ENCODE assay signal across 17 mouse cellular contexts in genomic region chr5:20068921-20069486, GRCm38 (mm10).
A peak's percentile ranks its signal among the peaks of the same experiment; 100 is the strongest.
DNase-seq lines count a peak whose midpoint lies in the region; ATAC-seq and TF ChIP-seq lines count a peak whose summit lies in the region.
"Had no signal": no experiment of that assay in that cellular context is flagged by ENCODE, and none has a peak within 500 bp of the region (broad histone marks: within the 10 kb centered on the region; RNA-seq: fewer than 3 reads in every experiment).

No protein-coding gene starts in this region.

- no peaks in the 10 kb centered on the region for H3K9me3 ChIP-seq in hindbrain, embryonic 13.5 days
- H3K9me3 ChIP-seq in hindbrain, embryonic 14.5 days (ENCODE audit: control insufficient read depth, low read length): no peaks in the 10 kb centered on the region
- H3K9me3 ChIP-seq in forebrain, embryonic 14.5 days (replicated peaks; ENCODE audit: control insufficient read depth, low read length): no peaks in the 10 kb centered on the region
- H3K9me3 ChIP-seq in midbrain, embryonic 10.5 days (replicated peaks): no peaks in the 10 kb centered on the region
- H3K9me3 ChIP-seq in midbrain, postnatal 0 days (ENCODE audit: low read length): no peaks in the 10 kb centered on the region
- H3K9me3 ChIP-seq: heart, embryonic 12.5 days; intestine, embryonic 15.5 days; liver, embryonic 12.5 days; megakaryocyte, embryonic 14.5 days had no signal

- no peaks in the 10 kb centered on the region for H3K27me3 ChIP-seq in hindbrain, embryonic 13.5 days
- no peaks in the 10 kb centered on the region for H3K27me3 ChIP-seq in hindbrain, embryonic 14.5 days (ENCODE audit: control insufficient read depth, insufficient read depth, low read length)
- H3K27me3 ChIP-seq in forebrain, embryonic 14.5 days (replicated peaks; ENCODE audit: control insufficient read depth, insufficient read depth, low read length): no peaks in the 10 kb centered on the region
- peaks cover 8% of the 10 kb centered on the region for H3K27me3 ChIP-seq in midbrain, embryonic 10.5 days (ENCODE audit: low read depth, poor library complexity, severe bottlenecking)
- no peaks in the 10 kb centered on the region for H3K27me3 ChIP-seq in midbrain, postnatal 0 days (ENCODE audit: insufficient read depth, low read length)
- no peaks in the 10 kb centered on the region for H3K27me3 ChIP-seq in heart, adult 2 months (ENCODE audit: control insufficient read depth, insufficient read depth, low read length)
- H3K27me3 ChIP-seq: heart, embryonic 12.5 days; intestine, embryonic 15.5 days; liver, embryonic 12.5 days; megakaryocyte, embryonic 14.5 days had no signal

- no peak overlapping the region for H3K4me2 ChIP-seq in hindbrain, embryonic 13.5 days
- no peak overlapping the region for H3K4me2 ChIP-seq in hindbrain, embryonic 14.5 days (replicated peaks)
- H3K4me2 ChIP-seq in forebrain, embryonic 14.5 days (ENCODE audit: low read length): no peak overlapping the region
- no peak overlapping the region for H3K4me2 ChIP-seq in midbrain, postnatal 0 days (ENCODE audit: low read depth, low read length, poor library complexity, severe bottlenecking)
- H3K4me2 ChIP-seq: heart, embryonic 12.5 days; intestine, embryonic 15.5 days; liver, embryonic 12.5 days had no signal

- no peak for TF ChIP-seq CTCF in midbrain, postnatal 0 days (IDR thresholded peaks at IDR 0.05)
- TF ChIP-seq CTCF in heart, adult 2 months (IDR thresholded peaks at IDR 0.05): no peak

- H3K9ac ChIP-seq in hindbrain, embryonic 13.5 days: no peak overlapping the region
- H3K9ac ChIP-seq in hindbrain, embryonic 14.5 days: no peak overlapping the region
- H3K9ac ChIP-seq in forebrain, embryonic 14.5 days (ENCODE audit: low read length): no peak overlapping the region
- H3K9ac ChIP-seq in midbrain, postnatal 0 days (replicated peaks; ENCODE audit: low read length, poor library complexity, severe bottlenecking): no peak overlapping the region
- H3K9ac ChIP-seq in heart, adult 2 months (ENCODE audit: low read depth, low read length): no peak overlapping the region
- H3K9ac ChIP-seq: heart, embryonic 12.5 days; intestine, embryonic 15.5 days; liver, embryonic 12.5 days had no signal

- TF ChIP-seq EP300 in heart, adult 2 months (IDR thresholded peaks at IDR 0.05; ENCODE audit: insufficient read depth, low read depth, low read length): no peak

- no peak for TF ChIP-seq POLR2A in heart, adult 2 months (IDR thresholded peaks at IDR 0.05; ENCODE audit: insufficient read depth, low read depth, low read length)

- no peaks in the 10 kb centered on the region for H3K36me3 ChIP-seq in hindbrain, embryonic 13.5 days
- H3K36me3 ChIP-seq in hindbrain, embryonic 14.5 days (replicated peaks; ENCODE audit: control insufficient read depth, insufficient read depth): no peaks in the 10 kb centered on the region
- no peaks in the 10 kb centered on the region for H3K36me3 ChIP-seq in forebrain, embryonic 14.5 days (ENCODE audit: control insufficient read depth, insufficient read depth, low read length)
- H3K36me3 ChIP-seq in midbrain, embryonic 10.5 days: no peaks in the 10 kb centered on the region
- H3K36me3 ChIP-seq in midbrain, postnatal 0 days (ENCODE audit: insufficient read depth, low read length): no peaks in the 10 kb centered on the region
- no peaks in the 10 kb centered on the region for H3K36me3 ChIP-seq in heart, adult 2 months (ENCODE audit: control insufficient read depth, insufficient read depth, low read length)
- H3K36me3 ChIP-seq: heart, embryonic 12.5 days; intestine, embryonic 15.5 days; liver, embryonic 12.5 days had no signal

- H3K79me2 ChIP-seq in heart, adult 2 months (replicated peaks; ENCODE audit: control insufficient read depth, insufficient read depth, low read length): no peaks in the 10 kb centered on the region

- H3K4me3 ChIP-seq in hindbrain, embryonic 13.5 days: no peak overlapping the region
- H3K4me3 ChIP-seq in hindbrain, embryonic 14.5 days (replicated peaks; ENCODE audit: low read length): no peak overlapping the region
- no peak overlapping the region for H3K4me3 ChIP-seq in forebrain, embryonic 14.5 days (ENCODE audit: low read depth, low read length)
- no peak overlapping the region for H3K4me3 ChIP-seq in midbrain, embryonic 10.5 days
- H3K4me3 ChIP-seq in midbrain, postnatal 0 days (ENCODE audit: low read depth, low read length): no peak overlapping the region
- no peak overlapping the region for H3K4me3 ChIP-seq in heart, adult 2 months
- H3K4me3 ChIP-seq: heart, embryonic 12.5 days; intestine, embryonic 15.5 days; liver, embryonic 12.5 days; megakaryocyte, embryonic 14.5 days had no signal

- 16% methylated on average over 3 of the region's 3 CpGs for WGBS in hindbrain, embryonic 13.5 days
- 9% methylated on average over 3 of the region's 3 CpGs for WGBS in hindbrain, embryonic 14.5 days
- WGBS in forebrain, embryonic 14.5 days: 16% methylated on average over 3 of the region's 3 CpGs
- WGBS in midbrain, embryonic 10.5 days: 11% methylated on average over 3 of the region's 3 CpGs
- 27% methylated on average over 3 of the region's 3 CpGs for WGBS in midbrain, postnatal 0 days
- WGBS in heart, adult 2 months: 75% methylated on average over 3 of the region's 3 CpGs

- DNase-seq in hindbrain, embryonic 14.5 days (ENCODE audit: low spot score): no peak
- no peak for DNase-seq in forebrain, embryonic 14.5 days (ENCODE audit: low spot score)
- no peak for DNase-seq in midbrain, embryonic 10.5 days (ENCODE audit: low spot score)
- DNase-seq in midbrain, postnatal 0 days (ENCODE audit: low spot score): peak; percentile 12
- DNase-seq in heart, adult 2 months: no peak
- DNase-seq: adrenal gland, adult 2 months; cerebellum, postnatal 10 days; kidney, adult 9 months; kidney, postnatal 36 days; lung, adult 2 months; thymus, postnatal 25 days had no signal

- intact Hi-C loops in heart, adult 2 months (cut with DNase I): no loop called here

- peak; percentile 57; the same call in 1 of the 2 replicates for ATAC-seq in hindbrain, embryonic 13.5 days (ENCODE audit: low FRiP score)
- ATAC-seq in hindbrain, embryonic 14.5 days (ENCODE audit: low FRiP score): no peak
- peak; percentile 72; the same call in 1 of the 2 replicates for ATAC-seq in forebrain, embryonic 14.5 days
- ATAC-seq in midbrain, postnatal 0 days (ENCODE audit: low FRiP score): no peak
- no peak for ATAC-seq in megakaryocyte-erythroid progenitor cell, adult 5-6 weeks (replicated peaks; ENCODE audit: low FRiP score, low TSS enrichment, poor library complexity, severe bottlenecking)
- ATAC-seq: intestine, embryonic 15.5 days; liver, embryonic 12.5 days had no signal

- H3K27ac ChIP-seq in hindbrain, embryonic 13.5 days: peak overlapping the region; percentile 23; the same call in 1 of the 2 replicates
- no peak overlapping the region for H3K27ac ChIP-seq in hindbrain, embryonic 14.5 days
- no peak overlapping the region for H3K27ac ChIP-seq in forebrain, embryonic 14.5 days (ENCODE audit: low read depth, low read length)
- 0 out of 2 replicates have a peak overlapping the region, but pooled peaks have one; percentile 4 for H3K27ac ChIP-seq in midbrain, embryonic 10.5 days (replicated peaks)
- no peak overlapping the region for H3K27ac ChIP-seq in midbrain, postnatal 0 days (ENCODE audit: low read depth, low read length)
- H3K27ac ChIP-seq in heart, adult 2 months: no peak overlapping the region
- H3K27ac ChIP-seq: intestine, embryonic 15.5 days; liver, embryonic 12.5 days had no signal

- peaks cover 11% of the 10 kb centered on the region for H3K4me1 ChIP-seq in hindbrain, embryonic 13.5 days (replicated peaks)
- no peaks in the 10 kb centered on the region for H3K4me1 ChIP-seq in hindbrain, embryonic 14.5 days (replicated peaks; ENCODE audit: control insufficient read depth, insufficient read depth, low read length)
- 0 out of 2 replicates have a peak, but pooled peaks cover 3% of the 10 kb centered on the region for H3K4me1 ChIP-seq in forebrain, embryonic 14.5 days (ENCODE audit: control insufficient read depth, insufficient read depth, low read length)
- H3K4me1 ChIP-seq in midbrain, embryonic 10.5 days: peaks cover 37% of the 10 kb centered on the region
- no peaks in the 10 kb centered on the region for H3K4me1 ChIP-seq in midbrain, postnatal 0 days (ENCODE audit: insufficient read depth, low read length)
- no peaks in the 10 kb centered on the region for H3K4me1 ChIP-seq in heart, adult 2 months (ENCODE audit: control insufficient read depth, insufficient read depth, low read length)
- H3K4me1 ChIP-seq: heart, embryonic 12.5 days; intestine, embryonic 15.5 days; liver, embryonic 12.5 days had no signal

Comparison
In these comparisons a context has a peak if more than half of its experiments do, and no peak if none do; other contexts are left out.
1. ATAC-seq: peak in hindbrain, embryonic 13.5 days (single experiment) and forebrain, embryonic 14.5 days (single experiment); none in hindbrain, embryonic 14.5 days (single experiment), midbrain, postnatal 0 days (single experiment) and megakaryocyte-erythroid progenitor cell, adult 5-6 weeks (single experiment).
2. H3K27ac ChIP-seq: peak in hindbrain, embryonic 13.5 days (single experiment) and midbrain, embryonic 10.5 days (single experiment); none in hindbrain, embryonic 14.5 days (single experiment), forebrain, embryonic 14.5 days (single experiment), midbrain, postnatal 0 days (single experiment) and heart, adult 2 months (single experiment).